Mouse (Mus musculus): ENCODE data around the gene Pkd2.

Pkd2 gene

GRCm38 (mm10) chr5:104465279-104465678 is 6.0 kb downstream of the Pkd2 start:
- in situ Hi-C loops (cut with MboI; ENCODE audit: low sequenced_read_pairs): no loop called here

GRCm38 (mm10) chr5:104465731-104466130 is 6.5 kb downstream of the Pkd2 start:
- in situ Hi-C loops (cut with MboI; ENCODE audit: low sequenced_read_pairs): no loop called here

GRCm38 (mm10) chr5:104466816-104467215 is 7.6 kb downstream of the Pkd2 start:
- in situ Hi-C loops (cut with MboI; ENCODE audit: low sequenced_read_pairs): no loop called here

- in situ Hi-C loops (cut with MboI; ENCODE audit: low sequenced_read_pairs): no loop called here
These were observed 9.3 kb downstream of the Pkd2 start for GRCm38 (mm10) chr5:104468586-104468985.

GRCm38 (mm10) chr5:104470981-104471391 is 11.7 kb downstream of the Pkd2 start:
- in situ Hi-C loops (cut with MboI; ENCODE audit: low sequenced_read_pairs): no loop called here

- in situ Hi-C loops (cut with MboI; ENCODE audit: low sequenced_read_pairs): no loop called here
These were observed 13.1 kb downstream of the Pkd2 start for GRCm38 (mm10) chr5:104472371-104472770.

GRCm38 (mm10) chr5:104480367-104480766 is 21.1 kb downstream of the Pkd2 start:
- in situ Hi-C loops (cut with MboI; ENCODE audit: low sequenced_read_pairs): no loop called here

GRCm38 (mm10) chr5:104482856-104483255 is 23.6 kb downstream of the Pkd2 start:
- in situ Hi-C loops (cut with MboI; ENCODE audit: low sequenced_read_pairs): no loop called here

- in situ Hi-C loops (cut with MboI; ENCODE audit: low sequenced_read_pairs): no loop called here
These were observed 32.3 kb downstream of the Pkd2 start for GRCm38 (mm10) chr5:104491561-104491960.

GRCm38 (mm10) chr5:104504883-104505282 is 45.6 kb downstream of the Pkd2 start:
- in situ Hi-C loops (cut with MboI; ENCODE audit: low sequenced_read_pairs): no loop called here

- in situ Hi-C loops (cut with MboI; ENCODE audit: low sequenced_read_pairs): no loop called here
These were observed 48.6 kb downstream of the Pkd2 start for GRCm38 (mm10) chr5:104507829-104508194.

- in situ Hi-C loops (cut with MboI; ENCODE audit: low sequenced_read_pairs): no loop called here
These were observed 49.1 kb downstream of the Pkd2 start, which contains the start of gene BC005561 for GRCm38 (mm10) chr5:104508195-104508891. Gene BC005561, plus strand, starts transcription at chr5:104508352.

- in situ Hi-C loops (cut with MboI; ENCODE audit: low sequenced_read_pairs): no loop called here
These were observed 52.0 kb downstream of the Pkd2 start for GRCm38 (mm10) chr5:104511211-104511610.

GRCm38 (mm10) chr5:104538612-104539011 is 79.4 kb downstream of the Pkd2 start:
- in situ Hi-C loops (cut with MboI; ENCODE audit: low sequenced_read_pairs): no loop called here

GRCm38 (mm10) chr5:104539331-104539730 is 80.1 kb downstream of the Pkd2 start:
- in situ Hi-C loops (cut with MboI; ENCODE audit: low sequenced_read_pairs): no loop called here
